Mouse (Mus musculus) right cerebral cortex, postnatal 25 days (tissue): Measurements from ENCODE around the gene Tmprss6.
A peak's percentile ranks its signal among the peaks of the same experiment; 100 is the strongest.

Source experiments
- DNase-seq: peaks from one replicate; pipeline ENCODE4 v3.0.0; 2022

The Tmprss6 gene

GRCm38 (mm10) chr15:78468379-78468937, at the start of gene Tmprss6:
TSS of gene Tmprss6 (minus strand) at chr15:78468634.
- no peak for DNase-seq

GRCm38 (mm10) chr15:78518221-78518620, 49.8 kb upstream of the Tmprss6 start:
- no peak for DNase-seq

GRCm38 (mm10) chr15:78515759-78516158, 47.3 kb upstream of the Tmprss6 start:
- DNase-seq: no peak

GRCm38 (mm10) chr15:78514393-78515146, 46.1 kb upstream of the Tmprss6 start:
- peak; percentile 77 for DNase-seq

GRCm38 (mm10) chr15:78513019-78513418, 44.6 kb upstream of the Tmprss6 start:
- DNase-seq: no peak

- no peak for DNase-seq
Observed at GRCm38 (mm10) chr15:78511951-78512350, 43.5 kb upstream of the Tmprss6 start.

GRCm38 (mm10) chr15:78510736-78511135, 42.3 kb upstream of the Tmprss6 start:
- no peak for DNase-seq

GRCm38 (mm10) chr15:78510121-78510576, 41.7 kb upstream of the Tmprss6 start:
- no peak for DNase-seq

GRCm38 (mm10) chr15:78509297-78509899, 41.0 kb upstream of the Tmprss6 start:
- no peak for DNase-seq

GRCm38 (mm10) chr15:78508443-78508842, 40.0 kb upstream of the Tmprss6 start:
- no peak for DNase-seq

GRCm38 (mm10) chr15:78505541-78505940, 37.1 kb upstream of the Tmprss6 start:
- no peak for DNase-seq

- no peak for DNase-seq
Observed at GRCm38 (mm10) chr15:78504816-78505215, 36.4 kb upstream of the Tmprss6 start.

- DNase-seq: no peak
Observed at GRCm38 (mm10) chr15:78504013-78504412, 35.6 kb upstream of the Tmprss6 start.

- no peak for DNase-seq
Observed at GRCm38 (mm10) chr15:78502437-78503132, 34.2 kb upstream of the Tmprss6 start.

GRCm38 (mm10) chr15:78494968-78495406, 26.6 kb upstream of the Tmprss6 start, which contains the start of gene Il2rb:
TSS of gene Il2rb (minus strand) at chr15:78495271.
- DNase-seq: no peak

- DNase-seq: no peak
Observed at GRCm38 (mm10) chr15:78493401-78494010, 25.1 kb upstream of the Tmprss6 start.

- no peak for DNase-seq
Observed at GRCm38 (mm10) chr15:78491301-78491700, 22.9 kb upstream of the Tmprss6 start.

- DNase-seq: no peak
Observed at GRCm38 (mm10) chr15:78489906-78490305, 21.5 kb upstream of the Tmprss6 start.

- DNase-seq: no peak
Observed at GRCm38 (mm10) chr15:78489248-78489647, 20.8 kb upstream of the Tmprss6 start.

- no peak for DNase-seq
Observed at GRCm38 (mm10) chr15:78487066-78487465, 18.6 kb upstream of the Tmprss6 start.

GRCm38 (mm10) chr15:78486564-78486963, 18.1 kb upstream of the Tmprss6 start:
- DNase-seq: no peak

GRCm38 (mm10) chr15:78483311-78483710, 14.9 kb upstream of the Tmprss6 start:
- DNase-seq: peak; percentile 17

GRCm38 (mm10) chr15:78482518-78482917, 14.1 kb upstream of the Tmprss6 start:
- no peak for DNase-seq
